Mouse (Mus musculus) neural tube, embryonic 15.5 days (tissue): Measurements from ENCODE around the gene Kcnc3. TPM values are rescaled to one million over a fixed set of nuclear protein-coding genes. Genes with fewer than 3 reads are reported as not detected.
A peak's percentile ranks its signal among the peaks of the same experiment; 100 is the strongest.

Source experiments
- ATAC-seq: fragments of 200-750 bp; cut with Nextera tagmentation; 2 replicates; pipeline ENCODE4 v1.8.0; 2017; ENCODE audit warnings: mild to moderate bottlenecking, moderate TSS enrichment, moderate library complexity; ENCODE audit not compliant: low FRiP score
- H3K27ac ChIP-seq: fragments of 300-500 bp; sonication (generic); replicated peaks from 2 replicates; pipeline ENCODE4 v1.5.1; 2015; ENCODE audit warnings: mild to moderate bottlenecking, inconsistent platforms
- H3K27me3 ChIP-seq: fragments of 300-500 bp; sonication (generic); replicated peaks from 2 replicates; pipeline ENCODE4 v1.6.1; 2015; ENCODE audit warnings: inconsistent platforms
- H3K36me3 ChIP-seq: fragments of 300-500 bp; sonication (generic); 2 replicates; pipeline ENCODE4 v1.6.1; 2015; ENCODE audit warnings: inconsistent platforms
- H3K4me1 ChIP-seq: fragments of 300-500 bp; sonication (generic); 2 replicates; pipeline ENCODE4 v1.6.1; 2015; ENCODE audit warnings: inconsistent platforms
- H3K4me2 ChIP-seq: fragments of 300-500 bp; sonication (generic); 2 replicates; pipeline ENCODE4 v1.6.1; 2015; ENCODE audit warnings: inconsistent platforms, mild to moderate bottlenecking, moderate library complexity
- H3K4me3 ChIP-seq: fragments of 300-500 bp; sonication (generic); replicated peaks from 2 replicates; pipeline ENCODE4 v1.5.1; 2015; ENCODE audit warnings: mild to moderate bottlenecking, inconsistent platforms
- H3K9ac ChIP-seq: fragments of 300-500 bp; sonication (generic); replicated peaks from 2 replicates; pipeline ENCODE4 v1.6.1; 2015; ENCODE audit warnings: mild to moderate bottlenecking, inconsistent platforms
- H3K9me3 ChIP-seq: fragments of 300-500 bp; sonication (generic); replicated peaks from 2 replicates; pipeline ENCODE4 v1.6.1; 2016; ENCODE audit warnings: inconsistent platforms
- WGBS: fragments of 180-500 bp; shearing (Covaris S2); methylation state at CpG from one replicate; pipeline ENCODE4 v1.1.7; 2015; ENCODE audit warnings: mixed read lengths; 5-methylcytosine and 5-hydroxymethylcytosine counted together
- polyA plus RNA-seq: library from polyadenylated mRNA; unstranded; fragments of >200 nt; fragmentation: Nextera tagmentation; extraction: Ambion mirVana; gene quantifications from 2 replicates; pipeline ENCODE4 v1.2.1, GENCODE M21; 2015

Kcnc3 gene
- polyA plus RNA-seq, 1 experiment from 2014 or later = 8.0 TPM

GRCm38 (mm10) chr7:44572213-44572701 lies 18.2 kb upstream of the Kcnc3 start, which contains the start of gene Napsa:
Gene Napsa (plus strand): TSS chr7:44572380.
- Histone ChIP-seq H3K9ac (no peak within 1 kb of the TSS), H3K27ac (no peak within 1 kb of the TSS), H3K4me1 (no peaks in the 10 kb centered on the region), H3K36me3 (no peaks in the 10 kb centered on the region), H3K4me2 (no peak within 1 kb of the TSS), H3K9me3 (no peaks in the 10 kb centered on the region), H3K27me3 (no peaks in the 10 kb centered on the region), H3K4me3 (no peak within 1 kb of the TSS)
- WGBS = 37% methylated on average over 5 of the region's 7 CpGs
- ATAC-seq = no peak

GRCm38 (mm10) chr7:44572956-44573484 lies 17.4 kb upstream of the Kcnc3 start:
- H3K36me3 ChIP-seq = no peaks in the 10 kb centered on the region
- H3K27ac ChIP-seq = no peak overlapping the region
- no peak overlapping the region for H3K9ac ChIP-seq
- 84% methylated on average over 5 of the region's 5 CpGs for WGBS
- H3K9me3 ChIP-seq = no peaks in the 10 kb centered on the region
- H3K4me1 ChIP-seq = no peaks in the 10 kb centered on the region
- no peak overlapping the region for H3K4me2 ChIP-seq
- ATAC-seq = no peak
- no peak overlapping the region for H3K4me3 ChIP-seq
- no peaks in the 10 kb centered on the region for H3K27me3 ChIP-seq

GRCm38 (mm10) chr7:44576333-44576844 lies 14.1 kb upstream of the Kcnc3 start:
- H3K9ac ChIP-seq = no peak overlapping the region
- no peaks in the 10 kb centered on the region for H3K27me3 ChIP-seq
- H3K4me1 ChIP-seq = no peaks in the 10 kb centered on the region
- H3K36me3 ChIP-seq = no peaks in the 10 kb centered on the region
- ATAC-seq = no peak
- no peak overlapping the region for H3K4me2 ChIP-seq
- WGBS = 54% methylated on average over 5 of the region's 5 CpGs
- no peaks in the 10 kb centered on the region for H3K9me3 ChIP-seq
- no peak overlapping the region for H3K27ac ChIP-seq
- no peak overlapping the region for H3K4me3 ChIP-seq

- H3K4me1 ChIP-seq = peaks cover 8% of the 10 kb centered on the region
- H3K4me3 ChIP-seq = no peak overlapping the region
- H3K27ac ChIP-seq = no peak overlapping the region
- no peaks in the 10 kb centered on the region for H3K36me3 ChIP-seq
- no peak for ATAC-seq
- no peak overlapping the region for H3K4me2 ChIP-seq
- no peaks in the 10 kb centered on the region for H3K9me3 ChIP-seq
- 0 out of 2 replicates have a peak, but pooled peaks cover 3% of the 10 kb centered on the region for H3K27me3 ChIP-seq
- no peak overlapping the region for H3K9ac ChIP-seq
- WGBS = 86% methylated on average over 6 of the region's 6 CpGs
Measured at GRCm38 (mm10) chr7:44581637-44582036, 8.8 kb upstream of the Kcnc3 start.

GRCm38 (mm10) chr7:44582709-44583108 lies 7.8 kb upstream of the Kcnc3 start:
- Histone ChIP-seq H3K27ac (no peak overlapping the region), H3K36me3 (no peaks in the 10 kb centered on the region), H3K4me2 (no peak overlapping the region), H3K4me1 (peaks cover 17% of the 10 kb centered on the region), H3K9me3 (no peaks in the 10 kb centered on the region), H3K4me3 (no peak overlapping the region), H3K9ac (no peak overlapping the region), H3K27me3 (0 out of 2 replicates have a peak, but pooled peaks cover 3% of the 10 kb centered on the region)
- no peak for ATAC-seq
- WGBS = 84% methylated on average over 5 of the region's 5 CpGs

GRCm38 (mm10) chr7:44583146-44583545 lies 7.3 kb upstream of the Kcnc3 start:
- H3K27ac ChIP-seq = no peak overlapping the region
- ATAC-seq = no peak
- H3K4me2 ChIP-seq = no peak overlapping the region
- no peak overlapping the region for H3K4me3 ChIP-seq
- peaks cover 22% of the 10 kb centered on the region for H3K4me1 ChIP-seq
- H3K36me3 ChIP-seq = no peaks in the 10 kb centered on the region
- 0 out of 2 replicates have a peak, but pooled peaks cover 3% of the 10 kb centered on the region for H3K27me3 ChIP-seq
- 76% methylated on average over 1 of the region's 1 CpGs for WGBS
- no peaks in the 10 kb centered on the region for H3K9me3 ChIP-seq
- H3K9ac ChIP-seq = no peak overlapping the region

GRCm38 (mm10) chr7:44584265-44584804 lies 6.1 kb upstream of the Kcnc3 start:
- no peak overlapping the region for H3K27ac ChIP-seq
- no peak overlapping the region for H3K4me3 ChIP-seq
- 87% methylated on average over 4 of the region's 4 CpGs for WGBS
- no peak overlapping the region for H3K4me2 ChIP-seq
- H3K4me1 ChIP-seq = peaks cover 28% of the 10 kb centered on the region
- H3K27me3 ChIP-seq = 0 out of 2 replicates have a peak, but pooled peaks cover 3% of the 10 kb centered on the region
- ATAC-seq = no peak
- no peak overlapping the region for H3K9ac ChIP-seq
- H3K9me3 ChIP-seq = no peaks in the 10 kb centered on the region
- no peaks in the 10 kb centered on the region for H3K36me3 ChIP-seq

- H3K4me1 ChIP-seq = peaks cover 34% of the 10 kb centered on the region
- no peak for ATAC-seq
- 0 out of 2 replicates have a peak, but pooled peaks cover 3% of the 10 kb centered on the region for H3K27me3 ChIP-seq
- no peaks in the 10 kb centered on the region for H3K9me3 ChIP-seq
- WGBS = 92% methylated on average over 6 of the region's 6 CpGs
- H3K27ac ChIP-seq = no peak overlapping the region
- no peak overlapping the region for H3K9ac ChIP-seq
- no peaks in the 10 kb centered on the region for H3K36me3 ChIP-seq
- no peak overlapping the region for H3K4me2 ChIP-seq
- no peak overlapping the region for H3K4me3 ChIP-seq
Measured at GRCm38 (mm10) chr7:44584921-44585320, 5.5 kb upstream of the Kcnc3 start.

- H3K9me3 ChIP-seq = no peaks in the 10 kb centered on the region
- no peak overlapping the region for H3K4me2 ChIP-seq
- H3K27ac ChIP-seq = no peak overlapping the region
- H3K4me1 ChIP-seq = peaks cover 39% of the 10 kb centered on the region
- no peaks in the 10 kb centered on the region for H3K36me3 ChIP-seq
- WGBS = 96% methylated on average over 6 of the region's 6 CpGs
- 0 out of 2 replicates have a peak, but pooled peaks cover 3% of the 10 kb centered on the region for H3K27me3 ChIP-seq
- ATAC-seq = no peak
- H3K9ac ChIP-seq = no peak overlapping the region
- no peak overlapping the region for H3K4me3 ChIP-seq
Measured at GRCm38 (mm10) chr7:44585606-44586005, 4.9 kb upstream of the Kcnc3 start.

- peak overlapping the region; percentile 53 for H3K9ac ChIP-seq
- no peak for ATAC-seq
- peak overlapping the region; percentile 90 for H3K4me2 ChIP-seq
- H3K27me3 ChIP-seq = 0 out of 2 replicates have a peak, but pooled peaks cover 3% of the 10 kb centered on the region
- H3K4me1 ChIP-seq = peaks cover 45% of the 10 kb centered on the region
- no peaks in the 10 kb centered on the region for H3K36me3 ChIP-seq
- H3K4me3 ChIP-seq = peak overlapping the region; percentile 73
- whole genome bisulfite sequencing = 13% methylated on average over 19 of the region's 19 CpGs
- peak overlapping the region; percentile 78 for H3K27ac ChIP-seq
- no peaks in the 10 kb centered on the region for H3K9me3 ChIP-seq
Measured at GRCm38 (mm10) chr7:44586518-44586917, 3.9 kb upstream of the Kcnc3 start.

GRCm38 (mm10) chr7:44586930-44587329 lies 3.5 kb upstream of the Kcnc3 start:
- Histone ChIP-seq H3K36me3 (no peaks in the 10 kb centered on the region), H3K4me2 (peak overlapping the region; percentile 90), H3K9ac (peak overlapping the region; percentile 53), H3K4me1 (peaks cover 50% of the 10 kb centered on the region), H3K9me3 (no peaks in the 10 kb centered on the region), H3K4me3 (peak overlapping the region; percentile 73), H3K27ac (peak overlapping the region; percentile 78), H3K27me3 (0 out of 2 replicates have a peak, but pooled peaks cover 3% of the 10 kb centered on the region)
- peak; percentile 35; the same call in 1 of the 2 replicates for ATAC-seq
- 2% methylated on average over 18 of the region's 18 CpGs for WGBS

- no peak for ATAC-seq
- Histone ChIP-seq H3K36me3 (no peaks in the 10 kb centered on the region), H3K4me2 (peak overlapping the region; percentile 90), H3K27ac (no peak overlapping the region), H3K4me3 (peak overlapping the region; percentile 73), H3K4me1 (peaks cover 57% of the 10 kb centered on the region), H3K9ac (peak overlapping the region; percentile 53), H3K27me3 (peaks cover 10% of the 10 kb centered on the region), H3K9me3 (no peaks in the 10 kb centered on the region)
- 48% methylated on average over 6 of the region's 6 CpGs for WGBS
Measured at GRCm38 (mm10) chr7:44587676-44588075, 2.8 kb upstream of the Kcnc3 start.
